Comparison of ENCODE assay signal across 8 mouse cellular contexts in genomic region chr16:30252003-30252418, GRCm38 (mm10). TPM values are rescaled to one million over a fixed set of nuclear protein-coding genes. Genes with fewer than 3 reads are reported as not detected.
A peak's percentile ranks its signal among the peaks of the same experiment; 100 is the strongest.
DNase-seq lines count a peak whose midpoint lies in the region; ATAC-seq lines count a peak whose summit lies in the region.

No protein-coding gene starts in this region.

- 0 out of 2 replicates have a peak, but pooled peaks cover 8% of the 10 kb centered on the region for H3K4me1 ChIP-seq in hindbrain, embryonic 15.5 days (replicated peaks)

- peak overlapping the region; percentile 26 for H3K4me3 ChIP-seq in hindbrain, embryonic 15.5 days

- no peak overlapping the region for H3K27ac ChIP-seq in hindbrain, embryonic 15.5 days (replicated peaks)

- H3K4me2 ChIP-seq in hindbrain, embryonic 15.5 days = peak overlapping the region; percentile 52

- WGBS in hindbrain, embryonic 15.5 days = 2% methylated on average over 21 of the region's 21 CpGs

- peak; percentile 86 for DNase-seq in R1 (ENCODE audit: low read depth, low spot score)
- DNase-seq in cerebellum, postnatal 25 days = peak; percentile 44 to 61
- peak; percentile 79 to 80 for DNase-seq in frontal cortex, postnatal 36 days (ENCODE audit: low spot score in 2 of 2)
- DNase-seq in left cerebral cortex, adult 11 months (ENCODE audit: low spot score) = peak; percentile 66
- peak; percentile 86 for DNase-seq in lung, postnatal 36 days
- DNase-seq in retina, postnatal 1 day = peak; percentile 83
- peak; percentile 89 for DNase-seq in thymus, postnatal 4 days

- peaks cover 28% of the 10 kb centered on the region for H3K27me3 ChIP-seq in hindbrain, embryonic 15.5 days

- peak; percentile 72 for ATAC-seq in hindbrain, embryonic 15.5 days (ENCODE audit: low FRiP score, low read depth)

- no peaks in the 10 kb centered on the region for H3K9me3 ChIP-seq in hindbrain, embryonic 15.5 days

- H3K36me3 ChIP-seq in hindbrain, embryonic 15.5 days = no peaks in the 10 kb centered on the region

- H3K9ac ChIP-seq in hindbrain, embryonic 15.5 days = no peak overlapping the region

RNA-seq across cellular contexts. Expression of gene Cpn2, which starts 15.3 kb away (rescaled TPM):
- not detected in 2 replicates for polyA plus RNA-seq in hindbrain, embryonic 15.5 days (2015; fragmentation: Nextera tagmentation; extraction: Ambion mirVana)

RNA-seq across cellular contexts. Expression of gene Lrrc15, which starts 31.0 kb away (rescaled TPM):
- polyA plus RNA-seq in hindbrain, embryonic 15.5 days (2015; fragmentation: Nextera tagmentation; extraction: Ambion mirVana) = 0.25 and 0.27 TPM in 2 replicates

RNA-seq across cellular contexts. Expression of gene Gp5, which starts 58.6 kb away (rescaled TPM):
- polyA plus RNA-seq in hindbrain, embryonic 15.5 days (2015; fragmentation: Nextera tagmentation; extraction: Ambion mirVana) = 0.61 and 1.0 TPM in 2 replicates
